Mouse (Mus musculus): ENCODE results near the gene Plagl2. TPM values are rescaled to one million over a fixed set of nuclear protein-coding genes. Genes with fewer than 3 reads are reported as not detected.

The Plagl2 gene
- polyA plus RNA-seq, 1 experiment from 2014 or later, result 30.5 TPM

DNA sequence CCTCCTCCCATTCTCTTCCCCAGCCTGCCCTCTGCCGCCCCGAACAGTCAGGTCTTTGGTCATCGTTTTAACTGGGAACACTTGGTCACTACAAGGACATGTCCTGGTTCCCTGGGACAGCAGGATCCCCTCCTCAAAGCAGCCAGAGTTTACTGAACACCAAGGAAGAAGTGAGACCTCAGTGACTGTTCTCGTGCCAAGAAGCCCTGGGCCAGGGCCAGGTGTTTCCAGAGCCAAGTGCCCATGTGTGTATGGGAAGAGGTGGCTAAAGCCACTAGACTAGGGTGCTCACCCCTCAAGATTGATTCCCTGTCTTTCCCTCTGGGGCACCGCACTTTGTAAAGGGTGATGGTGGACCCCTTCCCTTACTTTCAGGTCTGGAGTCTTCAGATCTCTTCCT, 31.9 kb downstream of the Plagl2 start:
- Histone ChIP-seq H3K9me3 (no peaks in the 10 kb centered on the region), H3K27ac (no peak overlapping the region), H3K4me3 (no peak overlapping the region), H3K36me3 (replicated peaks) (peaks cover 63% of the 10 kb centered on the region), H3K4me1 (no peaks in the 10 kb centered on the region), H3K27me3 (ENCODE audit: poor library complexity, severe bottlenecking) (no peaks in the 10 kb centered on the region)
- no peak for DNase-seq (ENCODE audit: extremely low spot score, low spot score)
- 90% methylated on average over 5 of the region's 5 CpGs for WGBS

DNA sequence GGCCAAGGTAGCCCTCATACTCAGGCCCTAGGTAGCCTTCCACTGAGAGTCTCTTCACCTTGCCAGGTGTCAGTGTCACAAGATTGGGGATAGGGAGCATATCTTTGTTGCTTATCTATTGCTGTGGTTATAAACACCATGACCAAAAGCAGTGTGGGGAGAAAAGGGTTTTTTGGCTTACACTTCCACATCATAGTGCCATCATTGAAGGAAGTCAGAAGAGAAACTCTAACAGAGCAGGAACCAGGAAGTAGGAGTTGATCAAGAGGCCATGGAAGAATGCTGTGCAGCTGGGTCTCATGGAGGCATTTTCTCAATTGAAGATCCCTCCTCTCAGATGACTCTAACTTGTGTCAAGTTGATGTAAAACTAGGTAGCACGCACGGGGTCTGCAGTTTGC, 33.1 kb downstream of the Plagl2 start:
- DNase-seq (ENCODE audit: extremely low spot score, low spot score), result no peak
- H3K27ac ChIP-seq, result no peak overlapping the region
- peaks cover 73% of the 10 kb centered on the region for H3K36me3 ChIP-seq (replicated peaks)
- no peaks in the 10 kb centered on the region for H3K27me3 ChIP-seq (ENCODE audit: poor library complexity, severe bottlenecking)
- H3K4me1 ChIP-seq, result no peaks in the 10 kb centered on the region
- whole genome bisulfite sequencing, result 98% methylated on average over 2 of the region's 2 CpGs
- no peak overlapping the region for H3K4me3 ChIP-seq
- no peaks in the 10 kb centered on the region for H3K9me3 ChIP-seq

DNA sequence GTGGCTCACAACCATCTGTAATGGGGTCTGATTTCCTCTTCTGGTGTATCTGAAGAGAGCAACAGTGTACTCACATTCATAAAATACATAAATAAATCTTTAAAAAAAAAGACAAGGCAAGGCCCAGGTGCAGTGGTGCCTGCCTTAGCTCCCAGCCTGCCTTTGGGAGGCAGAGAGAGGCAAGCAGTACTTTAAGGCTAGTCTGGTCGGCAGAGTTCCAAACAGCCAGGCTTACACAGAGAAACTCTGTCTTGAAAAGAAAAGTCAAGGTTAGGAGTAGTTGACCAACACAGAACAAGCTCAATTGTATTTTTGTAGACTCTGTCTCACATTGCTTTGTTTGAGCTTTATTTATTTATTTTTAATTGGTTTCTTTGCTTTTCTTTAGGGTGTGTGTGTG, 38.5 kb downstream of the Plagl2 start:
- H3K36me3 ChIP-seq (replicated peaks), result peaks cover 93% of the 10 kb centered on the region
- no peak for DNase-seq (ENCODE audit: extremely low spot score, low spot score)
- 71% methylated on average over 1 of the region's 1 CpGs for WGBS

DNA sequence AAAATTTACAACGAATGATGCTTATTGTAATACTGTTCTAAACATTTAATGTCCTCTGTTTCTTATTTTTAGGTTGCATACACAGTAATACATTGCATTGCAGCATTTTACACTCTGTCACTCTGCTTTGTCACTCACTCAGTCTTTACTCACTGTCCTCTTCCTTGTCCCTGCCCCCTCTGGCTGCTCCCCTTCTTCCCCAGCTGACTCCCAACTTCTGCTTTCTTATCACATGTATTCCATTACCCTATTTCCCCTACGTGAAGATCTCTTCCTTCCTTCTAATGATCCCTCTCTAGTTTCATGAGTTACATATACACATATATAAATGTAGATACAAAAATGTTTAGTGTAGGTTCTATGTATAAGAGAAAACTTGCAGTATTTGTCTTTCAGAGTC, 42.1 kb downstream of the Plagl2 start:
- Histone ChIP-seq H3K9me3 (no peaks in the 10 kb centered on the region), H3K27me3 (ENCODE audit: poor library complexity, severe bottlenecking) (no peaks in the 10 kb centered on the region), H3K36me3 (replicated peaks) (peaks cover 88% of the 10 kb centered on the region), H3K4me3 (no peak overlapping the region), H3K27ac (no peak overlapping the region), H3K4me1 (peaks cover 6% of the 10 kb centered on the region)
- no peak for DNase-seq (ENCODE audit: extremely low spot score, low spot score)
- 91% methylated on average over 2 of the region's 2 CpGs for WGBS

More for the DNA sequence above, 38.5 kb downstream of the Plagl2 start:
- Histone ChIP-seq H3K27me3 (ENCODE audit: poor library complexity, severe bottlenecking) (no peaks in the 10 kb centered on the region), H3K4me3 (no peak overlapping the region), H3K27ac (no peak overlapping the region), H3K9me3 (no peaks in the 10 kb centered on the region), H3K4me1 (peaks cover 6% of the 10 kb centered on the region)

DNA sequence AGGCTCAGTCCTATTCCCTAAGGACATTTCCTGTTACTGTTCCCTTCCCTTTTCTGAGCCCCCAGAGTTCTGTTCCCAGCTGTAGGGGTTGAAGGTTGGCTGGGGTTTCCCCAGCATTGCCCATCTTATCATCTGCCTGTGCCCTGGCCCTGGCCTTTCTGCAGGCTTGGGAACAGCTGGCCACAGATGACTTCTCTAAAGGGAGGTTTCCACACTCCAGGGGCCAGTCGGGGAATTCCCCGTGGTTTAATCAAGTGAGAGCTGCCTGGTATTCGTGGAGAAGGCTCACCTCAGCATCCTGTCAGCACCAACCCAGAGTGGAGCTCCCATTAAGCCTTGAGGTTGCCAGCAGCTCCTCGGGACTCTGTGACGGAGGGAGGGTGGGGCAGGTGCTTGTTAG, 42.7 kb downstream of the Plagl2 start:
- peaks cover 85% of the 10 kb centered on the region for H3K36me3 ChIP-seq (replicated peaks)
- DNase-seq (ENCODE audit: extremely low spot score, low spot score), result no peak
- H3K27me3 ChIP-seq (ENCODE audit: poor library complexity, severe bottlenecking), result no peaks in the 10 kb centered on the region
- H3K9me3 ChIP-seq, result no peaks in the 10 kb centered on the region
- WGBS, result 83% methylated on average over 5 of the region's 5 CpGs
- H3K4me3 ChIP-seq, result no peak overlapping the region
- no peak overlapping the region for H3K27ac ChIP-seq
- peaks cover 6% of the 10 kb centered on the region for H3K4me1 ChIP-seq

DNA sequence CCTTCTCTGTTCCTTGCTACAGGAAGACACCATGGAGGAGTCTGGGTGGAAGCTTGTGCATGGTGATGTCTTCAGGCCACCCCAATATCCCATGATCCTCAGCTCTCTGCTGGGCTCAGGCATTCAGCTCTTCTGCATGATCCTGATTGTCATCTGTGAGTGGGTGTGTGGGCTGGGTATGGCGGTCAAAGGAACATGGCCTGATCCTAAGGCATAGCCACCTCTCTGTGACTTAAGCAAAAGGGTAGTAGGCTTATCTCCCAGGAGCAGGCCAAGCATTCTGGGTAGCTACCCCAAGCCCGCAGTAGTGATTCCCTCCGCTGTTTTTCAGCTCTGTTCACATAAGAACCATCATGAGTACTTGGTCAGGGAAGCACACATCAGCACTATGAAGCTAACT, 47.0 kb downstream of the Plagl2 start:
- Histone ChIP-seq H3K27ac (no peak overlapping the region), H3K36me3 (replicated peaks) (peaks cover 90% of the 10 kb centered on the region), H3K4me1 (no peaks in the 10 kb centered on the region), H3K27me3 (ENCODE audit: poor library complexity, severe bottlenecking) (no peaks in the 10 kb centered on the region), H3K4me3 (no peak overlapping the region), H3K9me3 (no peaks in the 10 kb centered on the region)
- DNase-seq (ENCODE audit: extremely low spot score, low spot score), result no peak
- 98% methylated on average over 3 of the region's 3 CpGs for WGBS

DNA sequence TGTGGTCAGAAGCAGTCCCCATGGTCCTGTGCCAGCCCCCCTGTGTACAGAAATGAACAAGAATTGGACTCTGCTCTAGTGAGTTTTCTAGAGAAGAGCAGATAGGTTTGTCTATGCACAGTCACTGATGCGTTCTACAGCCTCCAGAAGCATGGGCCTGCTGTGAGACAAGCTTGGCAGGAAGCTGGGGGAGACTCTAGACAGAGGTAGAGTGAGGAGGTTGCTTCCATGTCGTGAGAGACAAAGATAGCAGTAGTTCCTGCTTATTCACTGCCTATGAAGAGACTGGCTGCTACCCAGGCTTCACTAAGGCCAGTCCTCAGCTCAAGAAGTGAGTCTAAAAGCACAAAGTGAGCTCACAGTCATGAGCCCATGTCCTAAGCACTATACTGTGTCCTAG, 50.0 kb downstream of the Plagl2 start:
- Histone ChIP-seq H3K27ac (no peak overlapping the region), H3K4me3 (no peak overlapping the region), H3K36me3 (replicated peaks) (peaks cover 94% of the 10 kb centered on the region), H3K9me3 (no peaks in the 10 kb centered on the region), H3K27me3 (ENCODE audit: poor library complexity, severe bottlenecking) (no peaks in the 10 kb centered on the region), H3K4me1 (no peaks in the 10 kb centered on the region)
- no peak for DNase-seq (ENCODE audit: extremely low spot score, low spot score)
- WGBS, result 84% methylated on average over 2 of the region's 2 CpGs

DNA sequence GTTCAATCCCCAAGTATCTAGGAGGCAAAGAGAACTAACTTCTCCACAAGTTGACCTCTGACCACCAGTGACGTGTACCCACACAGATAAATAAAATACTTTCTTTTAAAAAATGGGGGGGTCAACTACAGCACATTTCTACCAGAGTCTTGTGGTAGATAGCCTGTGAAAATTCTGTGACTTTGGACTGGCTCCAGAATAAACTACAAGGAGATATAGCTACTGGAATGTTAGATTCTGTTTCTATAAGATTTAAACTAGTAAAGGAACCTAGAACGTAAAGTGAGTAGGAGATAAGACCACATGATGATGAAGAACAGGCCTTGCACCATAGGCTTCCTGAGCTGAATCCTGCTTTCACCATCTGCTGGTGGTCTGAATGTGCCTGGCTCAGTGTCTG, 53.4 kb downstream of the Plagl2 start:
- Histone ChIP-seq H3K36me3 (replicated peaks) (peaks cover 100% of the 10 kb centered on the region), H3K27ac (no peak overlapping the region), H3K9me3 (no peaks in the 10 kb centered on the region), H3K27me3 (ENCODE audit: poor library complexity, severe bottlenecking) (no peaks in the 10 kb centered on the region), H3K4me3 (no peak overlapping the region), H3K4me1 (no peaks in the 10 kb centered on the region)
- DNase-seq (ENCODE audit: extremely low spot score, low spot score), result no peak
- WGBS, result 95% methylated on average over 2 of the region's 2 CpGs

DNA sequence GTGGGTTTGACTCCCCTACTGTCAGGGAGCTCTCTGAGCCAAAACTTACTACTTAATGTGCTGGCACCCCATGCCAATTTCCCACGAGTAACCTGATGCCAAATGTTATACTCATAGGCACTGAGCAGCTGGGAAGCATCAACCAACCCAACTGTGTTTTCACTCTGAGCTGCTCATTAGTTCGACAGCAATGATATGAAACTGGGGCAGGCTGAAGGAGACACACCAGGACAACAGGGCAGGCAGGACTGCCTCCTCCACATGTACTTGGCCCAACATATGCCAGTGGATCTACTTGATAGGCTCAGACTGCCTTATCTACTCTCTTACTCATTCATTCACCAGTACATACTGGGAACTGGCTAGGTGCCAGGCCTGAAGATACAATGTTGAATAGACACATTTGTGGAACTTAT, 55.0 kb downstream of the Plagl2 start:
- no peak for DNase-seq (ENCODE audit: extremely low spot score, low spot score)
- Histone ChIP-seq H3K27ac (no peak overlapping the region), H3K4me1 (no peaks in the 10 kb centered on the region), H3K27me3 (ENCODE audit: poor library complexity, severe bottlenecking) (no peaks in the 10 kb centered on the region), H3K36me3 (replicated peaks) (peaks cover 99% of the 10 kb centered on the region), H3K4me3 (no peak overlapping the region), H3K9me3 (no peaks in the 10 kb centered on the region)
- WGBS, result 87% methylated on average over 2 of the region's 2 CpGs

DNA sequence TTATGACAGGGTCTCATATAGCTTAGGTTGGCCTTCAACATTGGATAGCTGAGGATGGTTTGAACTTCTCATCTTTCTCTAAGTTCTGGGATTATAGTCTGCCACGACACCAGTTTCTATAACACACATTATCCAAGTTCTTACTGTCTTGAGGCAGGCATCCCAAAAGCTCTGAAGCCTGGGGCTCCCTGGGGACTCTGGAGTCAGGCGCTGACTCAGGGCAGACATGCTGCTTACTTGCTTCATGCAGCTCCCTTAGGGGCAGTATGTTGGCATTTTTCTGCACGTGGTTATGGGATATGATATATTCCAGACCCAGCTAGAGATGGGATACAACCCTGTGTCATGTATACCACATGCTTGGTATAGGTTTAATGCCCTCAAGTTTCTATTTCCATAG, 61.3 kb downstream of the Plagl2 start:
- Histone ChIP-seq H3K27me3 (ENCODE audit: poor library complexity, severe bottlenecking) (peaks cover 40% of the 10 kb centered on the region), H3K36me3 (replicated peaks) (peaks cover 61% of the 10 kb centered on the region), H3K27ac (no peak overlapping the region), H3K4me1 (no peaks in the 10 kb centered on the region), H3K4me3 (no peak overlapping the region), H3K9me3 (no peaks in the 10 kb centered on the region)
- no peak for DNase-seq (ENCODE audit: extremely low spot score, low spot score)
- 89% methylated on average over 3 of the region's 3 CpGs for WGBS

DNA sequence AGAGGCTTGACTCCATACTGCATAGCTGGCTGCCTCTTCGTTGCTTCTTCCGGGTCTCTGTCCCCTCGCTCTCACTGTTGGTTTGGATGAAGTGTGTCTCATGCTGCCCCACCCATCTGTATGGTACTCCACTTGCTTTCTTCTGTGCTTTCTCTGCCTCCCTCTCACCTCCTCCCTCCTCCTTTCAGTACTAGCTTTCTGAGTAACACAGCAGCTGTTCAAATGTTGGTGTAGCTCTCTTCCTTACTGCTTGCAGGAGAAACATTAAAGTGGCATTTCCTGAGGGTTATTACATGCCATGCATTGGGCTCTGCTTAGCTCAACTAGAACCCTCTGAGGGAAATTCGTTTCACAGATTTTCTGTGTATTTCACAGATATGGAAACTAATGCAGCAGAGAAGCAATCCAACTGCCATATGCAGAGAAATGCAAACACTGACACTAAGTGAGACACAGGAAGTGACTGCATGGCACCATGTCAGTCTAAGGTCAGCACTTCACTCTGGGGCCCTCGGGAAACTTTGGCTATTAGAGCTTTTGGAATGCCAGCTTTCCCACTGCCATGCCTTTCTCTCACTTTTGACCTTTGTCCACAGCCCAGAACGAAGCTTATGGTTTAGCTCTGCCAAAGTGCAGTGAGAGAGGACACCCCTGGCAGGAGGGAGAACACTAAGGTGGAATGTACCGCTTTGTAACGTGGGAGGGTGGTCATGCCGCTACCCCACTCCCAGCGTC, 61.9 kb downstream of the Plagl2 start:
- H3K4me1 ChIP-seq, result no peaks in the 10 kb centered on the region
- WGBS, result 88% methylated on average over 10 of the region's 10 CpGs
- peaks cover 47% of the 10 kb centered on the region for H3K27me3 ChIP-seq (ENCODE audit: poor library complexity, severe bottlenecking)
- no peak overlapping the region for H3K27ac ChIP-seq
- DNase-seq (ENCODE audit: extremely low spot score, low spot score), result no peak
- no peaks in the 10 kb centered on the region for H3K9me3 ChIP-seq
- H3K36me3 ChIP-seq (replicated peaks), result peaks cover 55% of the 10 kb centered on the region
- no peak overlapping the region for H3K4me3 ChIP-seq

All from forebrain, embryonic 10.5 days (tissue).